Mouse (Mus musculus): ENCODE data around the gene Iqcf6.

Gene Iqcf6

GRCm38 (mm10) chr9:106657592-106657991 lies 31.2 kb downstream of the Iqcf6 start:
- DNase-seq = no peak

GRCm38 (mm10) chr9:106659441-106659840 lies 33.1 kb downstream of the Iqcf6 start:
- no peak for DNase-seq

- DNase-seq = no peak
Observed at GRCm38 (mm10) chr9:106659935-106660334, 33.6 kb downstream of the Iqcf6 start.

GRCm38 (mm10) chr9:106663200-106663599 lies 36.8 kb downstream of the Iqcf6 start:
- DNase-seq = no peak

GRCm38 (mm10) chr9:106664433-106664832 lies 38.1 kb downstream of the Iqcf6 start:
- no peak for DNase-seq

GRCm38 (mm10) chr9:106664856-106665255 lies 38.5 kb downstream of the Iqcf6 start:
- no peak for DNase-seq

GRCm38 (mm10) chr9:106673860-106674259 lies 47.5 kb downstream of the Iqcf6 start:
- DNase-seq = no peak

GRCm38 (mm10) chr9:106675480-106675879 lies 49.1 kb downstream of the Iqcf6 start:
- DNase-seq = peak; percentile 90

GRCm38 (mm10) chr9:106675965-106676364 lies 49.6 kb downstream of the Iqcf6 start:
- no peak for DNase-seq

GRCm38 (mm10) chr9:106676571-106676970 lies 50.2 kb downstream of the Iqcf6 start:
- DNase-seq = no peak

All from cerebellum, adult 9-10 months (tissue).